Mouse (Mus musculus) layer of hippocampus, adult 2 months (tissue): ENCODE measurements around the gene Itpa. TPM values are rescaled to one million over a fixed set of nuclear protein-coding genes. Genes with fewer than 3 reads are reported as not detected.

Experiments
- DNase-seq, 2 experiments: peaks; one replicate each; pipeline ENCODE4 v3.0.0; 2022; ENCODE audit warnings: low spot score in 2 of 2
- H3K27ac ChIP-seq: fragments of 200-600 bp; 2 replicates; pipeline ENCODE4 v1.8.1; 2022
- H3K4me3 ChIP-seq: fragments of 200-600 bp; 2 replicates; pipeline ENCODE4 v1.8.1; 2022; ENCODE audit warnings: mild to moderate bottlenecking
- CTCF ChIP-seq: fragments of 200-600 bp; conservative IDR thresholded peaks from 2 replicates; pipeline ENCODE4 v1.8.1; 2022; ENCODE audit warnings: antibody characterized with exemption, mild to moderate bottlenecking, moderate library complexity
- long read RNA-seq, 2 experiments: library from polyadenylated mRNA; stranded (forward); transcript quantifications; one replicate each; pipeline ENCODE4 v2.0.0; 2021; ENCODE audit warnings: borderline mapping rate in 2 of 2
- total RNA-seq, 2 experiments: library from RNA; stranded (reverse); gene quantifications; 2 replicates each; pipeline ENCODE4 v1.2.3; 2021

Itpa gene
- 10 to 100 TPM; 36.0 to 36.8 TPM for total RNA-seq
- long read RNA-seq, experiment 1, transcript Itpa-201 (8 exons, 1,390 nt) = major isoform, 24 of 28 reads
- long read RNA-seq, experiment 1, partial matches to known transcripts = 3 of 28 reads
- long read RNA-seq, experiment 1, other reads (novel, unspliced or antisense) = 1 of 28 reads
- long read RNA-seq, experiment 2, transcript Itpa-201 (8 exons, 1,390 nt) = major isoform, 29 of 41 reads
- long read RNA-seq, experiment 2, partial matches to known transcripts = 4 of 41 reads
- long read RNA-seq, experiment 2, other reads (novel, unspliced or antisense) = 8 of 41 reads

GRCm38 (mm10) chr2:130667559-130667958, at the start of gene Itpa:
Gene Itpa (plus strand): TSS chr2:130667610.
- H3K4me3 ChIP-seq = peak within 1 kb of the TSS; percentile 85
- TF ChIP-seq CTCF = peak; percentile 81
- DNase-seq = peak; percentile 82 to 88
- H3K27ac ChIP-seq = peak within 1 kb of the TSS; percentile 89

- no peak for TF ChIP-seq CTCF
- H3K4me3 ChIP-seq = no peak overlapping the region
- DNase-seq = no peak
Measured at GRCm38 (mm10) chr2:130618972-130619371, 48.4 kb upstream of the Itpa start.

GRCm38 (mm10) chr2:130628424-130628823, 39.0 kb upstream of the Itpa start:
- no peak for DNase-seq
- Histone ChIP-seq H3K27ac (no peak overlapping the region), H3K4me3 (peak overlapping the region; percentile 75; the same call in 1 of the 2 replicates)
- peak; percentile 55 for TF ChIP-seq CTCF

More at GRCm38 (mm10) chr2:130618972-130619371, 48.4 kb upstream of the Itpa start:
- H3K27ac ChIP-seq = peak overlapping the region; percentile 24; the same call in 1 of the 2 replicates

GRCm38 (mm10) chr2:130629080-130629838, 38.2 kb upstream of the Itpa start:
- no peak for TF ChIP-seq CTCF
- Histone ChIP-seq H3K27ac (peak overlapping the region; percentile 87), H3K4me3 (peak overlapping the region; percentile 75)
- DNase-seq = no peak

- peak within 1 kb of the TSS; percentile 75 for H3K4me3 ChIP-seq
- TF ChIP-seq CTCF = no peak
- peak; percentile 87 to 91 for DNase-seq
- peak within 1 kb of the TSS; percentile 87 for H3K27ac ChIP-seq
Measured at GRCm38 (mm10) chr2:130629839-130630203, 37.6 kb upstream of the Itpa start, which contains the start of the genes Fastkd5 and Ubox5. Gene Fastkd5 (minus strand): TSS chr2:130630027. Gene Ubox5 (minus strand): TSS chr2:130630038.

- no peak overlapping the region for H3K4me3 ChIP-seq
- no peak for DNase-seq
Measured at GRCm38 (mm10) chr2:130632416-130632815, 35.0 kb upstream of the Itpa start.

GRCm38 (mm10) chr2:130632887-130633675, 34.3 kb upstream of the Itpa start:
- no peak overlapping the region for H3K4me3 ChIP-seq
- no peak for TF ChIP-seq CTCF
- DNase-seq = no peak
- H3K27ac ChIP-seq = peak overlapping the region; percentile 84

More at GRCm38 (mm10) chr2:130632416-130632815, 35.0 kb upstream of the Itpa start:
- no peak for TF ChIP-seq CTCF
- peak overlapping the region; percentile 51; the same call in 1 of the 2 replicates for H3K27ac ChIP-seq

GRCm38 (mm10) chr2:130634006-130634738, 33.2 kb upstream of the Itpa start:
- TF ChIP-seq CTCF = no peak

GRCm38 (mm10) chr2:130634739-130635411, 32.5 kb upstream of the Itpa start:
- TF ChIP-seq CTCF = 0 out of 2 replicates have a peak, but pooled peaks have one; percentile 10
- peak overlapping the region; percentile 84 for H3K27ac ChIP-seq
- H3K4me3 ChIP-seq = no peak overlapping the region
- DNase-seq = no peak

More at GRCm38 (mm10) chr2:130634006-130634738, 33.2 kb upstream of the Itpa start:
- Histone ChIP-seq H3K27ac (peak overlapping the region; percentile 84), H3K4me3 (no peak overlapping the region)
- no peak for DNase-seq

- no peak for TF ChIP-seq CTCF
- Histone ChIP-seq H3K27ac (peak overlapping the region; percentile 84), H3K4me3 (no peak overlapping the region; the same call in 1 of the 2 replicates)
- no peak for DNase-seq
Measured at GRCm38 (mm10) chr2:130635847-130636246, 31.6 kb upstream of the Itpa start.

GRCm38 (mm10) chr2:130638101-130638611, 29.3 kb upstream of the Itpa start:
- TF ChIP-seq CTCF = no peak
- Histone ChIP-seq H3K27ac (peak overlapping the region; percentile 34), H3K4me3 (peak overlapping the region; percentile 2; the same call in 1 of the 2 replicates)
- no peak for DNase-seq
